Mouse (Mus musculus) heart, adult 2 months (tissue): ENCODE measurements at regions not wholly inside any gene's neighbourhood (a gene's known extent, or its start where the extent isn't known, plus 50 kb on each side); places are given as distances from the start of the nearest gene placed in this dataset.

Experiments
- CTCF ChIP-seq: fragments of 200-600 bp; IDR thresholded peaks from 2 replicates; pipeline ENCODE4 v1.8.1; 2022; ENCODE audit warnings: antibody characterized with exemption, mild to moderate bottlenecking, moderate library complexity
- EP300 ChIP-seq: fragments of 200-500 bp; IDR thresholded peaks from 2 replicates; pipeline ENCODE4 v1.6.1; 2011; ENCODE audit warnings: low read depth, low read length, control low read depth; ENCODE audit not compliant: insufficient read depth
- POLR2A ChIP-seq: fragments of 200-500 bp; IDR thresholded peaks from 2 replicates; pipeline ENCODE4 v1.6.1; 2011; ENCODE audit warnings: mild to moderate bottlenecking, low read depth, low read length, control low read depth; ENCODE audit not compliant: insufficient read depth

- TF ChIP-seq CTCF (no peak), POLR2A (no peak), EP300 (no peak)
These were observed 128.5 kb upstream of the Arhgap20 start for GRCm38 (mm10) chr9:51636559-51637127.
